Mouse (Mus musculus) mature B cell (primary cell): Measurements from ENCODE around the gene Nhsl2.

Source experiments
- in situ Hi-C: fragments of 300-500 bp; cut with MboI; formaldehyde crosslinking; loops from 2 replicates; pipeline ENCODE4 v1.14.3; 2019

Gene Nhsl2

DNA sequence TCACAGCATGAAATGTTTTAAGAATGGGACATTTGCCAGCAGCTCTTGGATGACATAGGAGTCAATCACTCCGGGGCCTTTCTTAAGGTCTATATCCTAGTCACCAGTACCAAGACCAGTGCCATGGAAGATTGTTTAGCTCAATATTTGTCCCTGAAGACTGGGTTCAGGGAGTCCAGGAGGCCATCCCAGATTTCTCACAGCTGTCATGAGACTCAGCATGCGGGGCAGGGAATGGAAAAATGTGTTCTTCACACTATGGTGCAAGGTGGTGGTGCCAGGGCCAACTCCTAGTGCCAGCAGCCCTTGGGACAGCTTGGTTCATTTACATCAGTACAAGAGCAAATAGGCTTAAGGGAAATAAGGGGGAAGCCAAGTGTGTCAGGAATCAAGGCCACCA is 131.4 kb downstream of the Nhsl2 start:
- in situ Hi-C loops, result no loop called here

DNA sequence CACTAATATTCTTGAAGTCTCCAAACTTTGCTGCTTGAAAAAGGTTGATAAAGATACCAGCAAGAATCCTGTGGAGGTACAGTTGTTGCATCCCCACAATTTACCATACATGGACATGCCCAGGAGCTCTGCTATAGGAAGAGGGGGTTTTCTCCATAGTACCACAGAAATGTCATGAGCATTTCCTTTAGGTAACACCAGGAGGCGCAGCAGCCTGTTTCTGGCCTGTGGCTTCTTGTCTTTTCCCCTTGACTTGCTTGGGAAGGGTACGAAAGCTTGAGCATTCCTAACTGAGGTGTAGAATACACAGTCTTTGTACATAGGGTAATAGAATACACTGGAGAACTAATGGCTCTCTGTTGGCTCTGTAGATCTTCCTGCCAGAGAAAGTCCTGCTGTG is 132.3 kb downstream of the Nhsl2 start:
- in situ Hi-C loops, result no loop called here

DNA sequence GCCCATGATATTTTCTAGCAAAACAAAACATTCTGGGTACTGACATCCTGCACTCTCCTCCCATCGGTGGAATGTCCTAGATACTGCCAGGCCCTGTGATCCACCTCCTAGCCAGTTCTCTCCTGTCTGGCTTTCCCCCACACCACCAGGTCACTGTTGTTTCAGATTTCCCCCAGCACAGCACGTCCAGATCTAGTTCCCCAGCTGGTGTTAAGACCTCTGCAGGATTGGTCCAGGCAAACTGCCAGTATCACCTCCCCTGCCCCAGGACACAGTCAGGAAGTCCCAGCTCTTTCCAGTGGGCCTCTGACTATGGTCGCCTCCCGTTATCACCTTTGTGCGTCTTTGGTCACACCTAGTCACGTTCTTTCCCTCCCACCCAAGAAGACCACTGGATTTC is 134.5 kb downstream of the Nhsl2 start:
- in situ Hi-C loops, result no loop called here

DNA sequence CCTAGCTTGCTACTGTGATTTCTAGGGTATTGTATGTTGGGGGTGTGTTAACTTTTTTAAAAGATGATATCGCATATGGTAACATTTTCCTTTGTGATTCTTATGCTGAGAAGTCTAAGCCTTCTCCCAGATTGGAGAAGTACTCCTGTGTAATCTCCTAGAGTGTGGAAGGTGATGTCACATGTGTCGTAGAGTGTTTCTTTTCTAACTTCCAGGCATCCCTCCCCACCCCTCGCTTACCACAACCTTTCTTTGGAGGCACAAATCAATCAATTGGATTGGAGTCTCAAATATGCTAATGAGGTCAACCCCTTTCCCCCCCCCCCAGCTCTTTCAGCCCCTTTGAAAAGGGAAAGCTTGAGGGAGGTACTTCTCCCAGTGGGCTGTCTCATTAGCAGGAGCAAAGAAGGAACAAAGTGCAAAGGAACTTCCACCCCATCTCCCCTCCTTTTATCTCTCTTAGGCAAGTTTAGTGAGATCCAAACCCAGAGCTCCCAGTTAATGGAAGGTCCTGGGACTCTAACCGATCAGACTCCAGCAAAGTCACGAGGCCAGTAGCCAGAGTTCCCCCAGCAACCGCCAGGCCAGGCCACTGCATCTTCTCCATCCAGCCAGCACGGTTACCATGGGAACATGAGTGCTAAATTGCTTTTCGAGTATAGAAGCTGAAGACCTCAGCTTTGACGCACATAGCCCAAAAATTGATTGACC is 137.6 kb downstream of the Nhsl2 start:
- in situ Hi-C loops, result no loop called here

DNA sequence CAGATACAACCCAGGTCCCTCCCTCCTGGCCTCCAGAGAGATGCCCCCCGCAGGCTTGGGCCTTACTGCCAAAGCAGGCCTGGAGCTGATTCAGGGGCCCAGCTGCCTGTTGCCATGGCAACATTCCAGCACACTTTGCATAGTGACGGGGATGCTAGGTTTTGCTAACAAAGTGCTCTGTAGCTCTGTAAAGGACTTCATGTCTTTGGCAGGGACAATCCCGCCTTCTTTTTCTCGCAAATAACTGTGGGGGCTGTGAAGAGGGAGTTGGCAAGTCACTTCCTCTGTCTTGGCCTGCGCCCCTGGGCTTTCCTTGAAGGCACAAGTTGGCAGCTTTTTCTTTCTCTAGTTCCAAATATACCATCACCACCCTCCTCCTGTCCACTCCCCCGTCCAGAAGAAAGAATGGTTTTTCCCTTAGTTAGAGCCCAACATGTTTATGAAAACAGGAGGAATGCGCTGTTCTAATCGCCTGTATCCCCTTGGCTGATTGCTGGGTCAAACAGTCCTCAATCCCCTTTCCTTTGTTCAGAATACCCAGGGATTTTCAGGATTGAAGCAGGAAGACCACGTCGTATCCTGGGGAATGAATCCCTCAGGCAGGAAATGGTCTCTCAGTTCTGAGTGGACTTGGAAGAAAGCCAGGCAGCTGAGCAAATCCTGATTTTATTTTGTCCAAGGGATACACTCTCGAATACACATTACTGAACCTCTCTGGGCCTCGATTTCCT is 144.8 kb downstream of the Nhsl2 start:
- in situ Hi-C loops, result no loop called here

DNA sequence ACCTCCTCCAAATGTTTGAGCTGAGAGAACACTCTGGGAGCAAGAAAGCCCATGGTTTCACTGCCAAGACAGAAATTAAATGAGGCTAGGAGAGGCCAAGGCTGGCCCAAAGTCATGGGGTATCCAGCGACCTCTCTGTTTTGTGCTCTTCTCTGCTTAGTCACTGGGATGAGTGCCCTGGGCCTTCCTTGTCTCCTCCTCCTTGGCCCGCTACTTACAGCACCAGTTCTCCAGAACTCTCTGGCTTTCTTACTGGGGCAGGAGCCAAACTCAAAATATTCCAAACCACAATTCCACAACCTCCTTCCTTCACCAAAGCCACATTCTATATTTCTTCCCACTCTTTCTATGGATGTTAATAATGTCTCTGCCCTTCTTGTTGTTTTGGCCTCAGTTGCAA is 147.5 kb downstream of the Nhsl2 start:
- in situ Hi-C loops, result no loop called here

DNA sequence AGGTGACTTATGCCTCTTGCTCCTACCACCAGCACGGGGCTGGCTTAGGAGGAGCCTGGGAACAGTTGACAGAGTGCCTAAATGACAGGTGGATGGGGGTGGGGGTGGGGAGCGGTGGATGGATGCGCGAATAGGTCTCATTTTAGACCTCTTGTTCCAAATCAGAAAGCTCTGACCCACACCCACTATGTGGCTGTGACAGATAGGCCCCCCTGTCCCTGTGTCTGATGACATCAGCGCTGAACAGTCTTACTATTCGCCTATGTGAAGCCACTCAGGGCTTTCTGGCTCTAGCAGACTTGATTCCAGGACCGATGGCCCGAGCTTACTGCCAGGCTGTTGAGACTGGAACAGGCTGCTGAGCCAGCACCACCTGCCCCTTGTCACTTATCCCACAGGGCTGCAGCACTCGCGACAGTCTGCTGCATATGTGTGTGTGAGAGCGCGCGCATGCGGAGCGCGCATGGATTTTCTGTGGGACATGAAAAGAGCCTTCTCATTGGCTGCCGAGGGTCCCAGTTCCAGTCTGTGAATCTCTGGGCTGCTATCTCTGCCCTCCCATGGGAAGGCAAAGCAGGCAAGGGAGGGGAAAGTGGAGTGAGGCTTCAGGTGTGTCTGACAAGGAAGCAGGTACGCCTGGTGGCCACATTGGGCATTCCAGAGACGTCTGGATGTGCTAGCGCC is 154.6 kb downstream of the Nhsl2 start:
- in situ Hi-C loops, result no loop called here

DNA sequence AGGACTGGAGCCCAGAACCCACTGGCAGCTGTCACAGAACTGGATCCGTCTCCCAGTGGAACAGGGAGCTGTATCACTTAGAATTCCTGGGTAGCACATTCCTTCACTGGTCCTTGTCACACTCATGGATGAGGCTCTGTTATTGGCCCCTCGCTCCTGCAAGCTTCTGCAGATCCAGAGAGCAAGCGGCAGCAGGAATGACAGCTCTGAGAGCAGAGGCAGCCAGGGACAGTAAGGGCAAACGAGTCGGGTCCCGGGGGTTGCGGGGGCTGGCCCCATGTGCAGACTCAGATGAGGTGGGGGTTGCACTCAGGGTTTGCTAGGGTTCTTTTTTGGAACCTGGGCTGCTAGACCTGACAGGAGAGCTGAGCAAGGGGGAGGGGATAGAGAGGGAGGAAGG is 155.2 kb downstream of the Nhsl2 start:
- in situ Hi-C loops, result no loop called here

DNA sequence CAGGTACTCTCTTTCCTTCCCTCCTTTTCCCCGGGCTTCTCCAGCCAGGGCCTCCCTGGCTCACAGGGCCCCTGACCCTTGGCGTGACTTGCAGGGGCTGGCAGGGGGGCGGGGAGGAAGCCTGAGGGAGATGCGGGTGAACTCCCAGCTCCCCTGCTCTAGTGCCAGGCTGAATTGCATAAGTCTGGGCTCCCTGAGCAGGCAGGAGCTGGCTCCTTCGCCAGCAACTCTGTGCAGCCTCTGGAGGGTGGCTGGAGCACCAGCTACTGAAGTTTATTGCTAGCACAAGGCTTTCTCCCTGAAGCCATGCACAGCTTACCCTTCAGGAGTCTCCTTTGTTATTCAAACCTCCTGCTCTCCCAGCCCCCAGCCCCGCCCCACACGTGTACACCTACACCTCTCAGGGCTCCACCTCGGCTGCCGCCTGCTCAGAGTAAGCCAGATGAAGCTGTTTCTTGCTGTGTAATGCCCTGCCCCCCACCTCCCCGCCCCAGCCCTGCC is 156.0 kb downstream of the Nhsl2 start:
- in situ Hi-C loops, result no loop called here

DNA sequence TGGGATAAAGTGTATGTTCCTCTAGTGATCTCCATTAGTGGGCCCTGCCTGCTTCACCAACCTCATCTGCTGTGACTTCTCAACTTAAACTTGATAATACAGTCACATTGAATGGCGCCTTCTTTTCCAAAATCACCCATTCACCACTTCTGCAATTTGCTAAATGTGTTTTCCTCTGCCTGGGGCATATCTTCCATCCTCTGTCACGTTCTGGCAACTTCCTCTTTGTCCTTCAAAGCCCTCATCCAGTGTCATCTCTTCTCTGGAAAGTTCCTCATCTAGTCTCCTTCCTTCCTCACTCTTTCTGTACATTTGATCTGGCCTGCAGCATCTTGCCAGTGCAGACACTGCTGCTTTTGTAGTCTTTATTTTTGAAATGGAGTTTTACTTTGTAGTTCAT is 158.8 kb downstream of the Nhsl2 start:
- in situ Hi-C loops, result no loop called here

DNA sequence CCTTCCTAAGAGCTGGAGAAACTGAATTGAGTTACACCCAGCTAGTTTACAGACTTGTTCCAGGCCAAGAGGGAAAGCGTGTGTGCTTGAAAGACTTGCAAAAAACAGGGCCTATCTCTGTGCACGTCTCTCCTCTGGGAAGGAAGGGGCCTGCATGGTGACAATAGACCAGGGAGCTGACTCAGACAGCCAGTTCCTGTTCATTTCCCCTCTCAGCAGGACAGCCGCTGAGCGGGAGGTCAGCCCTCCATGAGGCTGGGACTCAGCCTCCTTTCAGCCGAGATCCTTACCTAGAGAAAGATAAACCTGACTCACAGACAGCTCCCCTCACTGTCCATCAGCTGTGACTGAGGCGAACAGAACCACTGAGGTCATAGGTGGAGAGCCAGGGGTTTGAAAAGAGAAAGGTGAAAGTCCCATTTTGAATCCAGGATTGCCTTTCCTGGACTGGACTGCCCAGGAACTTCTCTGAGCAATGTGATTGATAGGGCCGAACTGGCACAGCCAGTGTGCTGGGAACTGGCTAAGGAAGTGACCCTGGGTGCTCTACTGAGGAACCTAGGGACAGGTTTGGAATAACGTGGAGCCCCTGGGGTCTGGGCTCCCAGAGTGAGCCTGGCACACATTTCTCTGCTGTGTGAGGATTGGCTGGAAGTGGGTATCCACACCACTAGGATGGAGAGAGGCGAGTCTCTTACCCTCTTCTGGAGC is 168.2 kb downstream of the Nhsl2 start:
- in situ Hi-C loops, result no loop called here

DNA sequence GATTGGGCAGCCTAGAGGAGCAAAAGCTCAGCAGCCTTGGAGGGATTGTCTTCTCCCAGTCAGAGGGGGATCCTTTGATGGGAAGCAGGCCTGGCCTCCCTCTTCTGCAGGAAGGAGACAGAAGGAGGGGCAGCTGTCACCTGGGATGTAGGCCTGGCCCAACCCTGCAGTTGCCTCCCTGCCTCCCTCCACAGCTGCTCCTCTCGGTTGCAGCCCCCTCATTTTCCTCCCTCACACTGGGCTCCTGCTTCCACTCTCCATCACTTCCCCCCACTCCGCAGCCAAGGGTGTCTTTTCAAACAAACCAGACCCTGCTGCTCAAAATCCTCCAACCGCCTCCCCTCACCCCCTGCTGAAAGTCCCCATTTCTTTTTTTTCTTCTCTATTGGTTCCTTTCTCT is 169.7 kb downstream of the Nhsl2 start:
- in situ Hi-C loops, result no loop called here

DNA sequence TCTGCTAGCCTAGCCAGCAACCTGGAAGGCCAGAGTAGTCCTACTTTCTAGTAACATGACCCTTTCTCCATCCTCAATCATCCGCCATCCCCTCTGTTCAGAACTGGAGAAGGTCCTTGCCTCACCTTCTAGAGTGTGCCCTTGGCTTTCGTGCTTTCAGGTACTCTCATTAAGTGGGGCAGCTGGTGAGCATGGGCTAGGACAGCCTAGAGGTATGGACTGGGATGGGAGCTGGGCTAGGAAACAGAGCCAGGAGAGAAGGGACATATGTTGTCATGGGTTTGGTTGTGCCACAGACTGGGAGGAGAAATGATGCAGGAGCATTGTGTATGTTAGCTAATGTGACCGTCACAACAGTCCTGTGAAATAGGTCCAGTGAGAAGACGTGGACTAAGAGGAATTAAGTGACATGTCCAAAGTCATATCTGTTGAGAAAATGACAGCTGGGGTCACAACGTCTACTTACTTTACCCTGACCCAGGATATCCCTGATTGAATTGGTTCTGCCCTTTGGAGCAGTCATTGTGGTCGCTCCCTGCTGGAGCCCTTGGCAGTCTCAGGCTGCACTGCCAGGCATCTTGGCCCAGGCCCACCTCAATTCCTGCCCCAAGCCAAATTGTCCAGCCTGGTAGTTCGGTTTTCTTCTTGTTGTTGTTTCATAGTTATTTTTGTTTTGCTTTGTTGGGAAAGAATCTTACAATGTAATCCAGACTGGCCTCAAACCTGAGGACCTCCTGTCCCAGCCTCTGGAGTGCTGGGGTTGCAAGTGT is 170.5 kb downstream of the Nhsl2 start:
- in situ Hi-C loops, result no loop called here

DNA sequence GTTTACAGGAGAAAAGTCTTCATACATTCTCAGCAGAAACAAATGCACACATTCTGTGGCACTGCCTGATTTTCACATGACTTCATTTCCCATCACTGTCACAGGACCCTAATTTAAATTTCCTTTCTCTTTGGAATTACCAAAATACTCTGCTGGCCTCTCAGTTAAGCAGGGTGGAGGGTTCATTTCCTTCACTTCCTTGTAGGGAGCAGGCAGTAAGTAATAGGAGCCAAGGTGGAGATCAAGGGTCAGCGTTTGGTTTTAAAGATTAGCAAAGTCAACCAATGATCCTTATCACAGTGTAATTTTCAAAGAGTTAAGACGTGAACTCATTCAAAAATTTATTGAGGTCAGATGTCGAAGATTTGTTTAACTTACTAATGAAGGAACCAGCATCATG is 175.8 kb downstream of the Nhsl2 start:
- in situ Hi-C loops, result no loop called here

DNA sequence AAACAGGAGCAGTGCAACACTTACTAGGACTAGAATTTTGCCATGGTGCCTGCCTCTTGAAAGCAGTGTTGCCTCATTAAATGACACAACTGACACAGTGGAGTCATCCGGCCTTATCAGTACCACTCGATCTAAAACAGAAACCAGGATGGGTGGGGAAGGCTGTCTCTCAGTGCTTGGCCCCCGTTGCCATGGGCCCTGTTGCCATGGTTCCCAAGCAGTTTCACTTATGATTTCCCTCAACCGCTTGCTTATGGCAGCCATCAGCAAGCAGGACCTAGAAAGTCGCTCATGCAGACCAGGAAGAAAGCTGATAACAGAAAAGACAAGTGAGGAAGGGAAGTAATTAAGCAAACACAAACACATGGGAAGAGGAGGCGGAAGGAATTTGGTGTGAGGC is 182.7 kb downstream of the Nhsl2 start:
- in situ Hi-C loops, result no loop called here

DNA sequence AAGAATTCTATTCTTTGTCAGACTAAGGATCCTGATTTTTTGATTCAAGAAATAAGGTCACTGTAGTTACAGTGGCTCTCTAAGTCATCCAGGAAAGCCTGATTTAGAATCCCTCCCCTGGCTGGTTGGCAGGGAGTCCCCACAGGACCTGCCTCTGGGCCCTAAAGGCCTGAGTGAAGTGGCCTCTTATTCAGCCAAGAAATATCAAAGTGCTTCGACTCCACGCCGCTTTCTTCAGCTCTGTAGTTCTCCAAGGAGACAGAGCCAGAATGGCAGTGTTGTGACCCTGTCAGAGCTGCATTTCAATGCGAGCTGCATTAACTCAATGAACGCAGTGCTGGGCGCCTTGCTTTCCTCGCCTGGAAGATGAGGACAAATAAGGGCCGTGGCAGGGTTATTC is 183.2 kb downstream of the Nhsl2 start:
- in situ Hi-C loops, result no loop called here

DNA sequence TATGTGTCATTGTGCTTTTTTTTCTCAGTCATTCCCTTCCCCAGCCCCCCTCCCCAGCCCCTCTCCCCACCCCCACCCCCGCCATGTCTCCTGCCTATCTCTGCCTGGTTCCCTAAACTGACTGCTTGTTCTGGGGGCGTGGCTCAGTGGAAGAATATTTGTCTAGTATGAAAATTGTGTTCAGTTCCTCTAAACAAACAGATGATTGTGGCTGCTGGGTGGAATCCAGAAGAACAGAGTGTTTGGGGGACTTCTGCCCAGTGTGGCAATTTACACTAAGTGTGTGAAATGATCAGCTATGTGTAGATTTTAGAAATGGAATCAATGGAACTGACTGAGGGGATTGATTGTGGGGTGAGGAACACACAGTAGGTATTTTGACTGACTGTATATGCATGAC is 184.4 kb downstream of the Nhsl2 start:
- in situ Hi-C loops, result no loop called here

DNA sequence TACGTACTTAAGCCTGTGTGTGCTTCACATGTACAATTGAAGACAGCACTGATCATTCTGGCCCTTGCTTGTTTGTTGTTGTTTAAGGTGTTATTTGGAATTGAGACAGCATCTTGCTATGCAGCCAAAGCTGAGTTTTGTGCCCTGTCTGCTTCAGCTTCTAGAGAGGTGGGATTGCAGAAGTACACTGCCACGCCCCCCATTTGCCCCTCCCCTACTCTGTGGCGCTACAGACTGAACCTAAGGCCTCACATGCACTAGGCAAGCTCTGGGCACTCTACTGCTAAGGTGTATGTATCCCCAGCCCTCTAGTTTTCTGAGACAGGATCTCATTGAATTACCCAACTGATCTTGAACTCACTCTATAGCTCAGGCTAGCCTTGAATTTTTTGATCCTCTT is 186.5 kb downstream of the Nhsl2 start:
- in situ Hi-C loops, result no loop called here

DNA sequence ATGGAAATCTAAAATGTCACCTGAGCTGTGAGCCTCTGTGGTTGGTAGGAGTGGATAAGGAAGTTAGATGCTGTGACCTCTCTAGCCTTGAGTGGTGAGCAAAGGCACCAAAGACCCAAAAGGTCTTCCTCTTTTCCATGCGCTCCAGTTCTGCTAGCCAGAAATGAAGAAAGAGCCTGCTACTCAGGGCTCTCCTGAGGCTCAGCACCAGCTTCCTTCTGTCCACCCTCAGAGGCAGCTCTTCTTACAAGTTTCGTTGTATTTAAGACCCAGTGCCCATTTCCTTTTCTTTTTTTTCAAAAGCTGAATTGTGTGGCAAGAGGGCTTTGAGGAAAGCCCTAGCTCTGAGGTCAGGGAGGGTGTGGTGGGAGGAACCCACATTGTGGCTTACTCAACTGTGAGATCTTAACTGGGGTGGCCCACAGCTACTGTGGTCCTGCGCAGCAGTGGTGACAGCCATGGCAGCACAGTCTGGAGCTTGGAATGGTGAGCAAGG is 187.7 kb downstream of the Nhsl2 start:
- in situ Hi-C loops, result no loop called here

DNA sequence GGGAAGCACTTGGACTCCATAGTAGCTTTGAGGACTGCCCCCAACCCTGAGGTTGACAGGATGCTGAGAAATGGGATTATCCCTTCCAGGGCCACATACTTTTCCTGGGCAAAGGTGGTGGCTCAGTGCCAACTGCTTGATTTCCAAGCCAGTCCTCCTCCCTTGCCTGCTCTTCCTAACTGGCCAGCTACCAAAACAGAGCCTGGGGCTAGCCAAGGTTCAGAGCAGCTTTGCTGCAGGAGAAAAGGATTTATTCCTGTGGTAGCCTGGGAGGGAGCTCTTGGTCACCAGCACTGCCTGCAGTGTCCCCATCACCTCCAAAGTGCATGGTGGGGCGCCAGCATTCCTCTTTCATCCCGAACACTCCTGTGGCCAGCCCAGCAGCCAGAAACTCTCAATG is 188.3 kb downstream of the Nhsl2 start:
- in situ Hi-C loops, result no loop called here

DNA sequence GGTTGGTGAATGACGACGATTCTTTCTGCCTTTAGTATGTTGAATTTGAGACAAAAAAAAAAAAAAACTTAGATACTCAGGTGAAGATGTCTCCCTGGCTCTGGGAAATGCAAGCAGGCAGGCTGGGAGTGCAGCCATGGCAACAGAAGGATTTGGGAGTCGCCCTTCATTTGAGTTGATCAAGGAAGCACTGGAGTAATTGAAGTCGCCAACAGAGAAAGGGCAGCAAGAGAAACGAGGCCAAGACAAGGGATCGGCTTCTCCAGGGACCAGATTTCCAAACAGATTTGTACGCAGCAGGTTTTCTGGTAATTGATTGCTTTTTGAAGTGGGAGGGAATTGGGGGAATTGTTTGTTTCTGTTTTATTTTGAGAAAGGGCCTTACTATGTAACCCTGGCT is 192.4 kb downstream of the Nhsl2 start:
- in situ Hi-C loops, result no loop called here
